Mouse (Mus musculus): ENCODE measurements at regions not wholly inside any gene's neighbourhood (a gene's known extent, or its start where the extent isn't known, plus 50 kb on each side); places are given as distances from the start of the nearest gene placed in this dataset.
A peak's percentile ranks its signal among the peaks of the same experiment; 100 is the strongest.
"Not testable (repeated sequence)": the region's sequence is repeated elsewhere in the genome, so short reads cannot be mapped to it uniquely, and the experiment has no call there.

- H3K4me3 ChIP-seq: no peak overlapping the region
- H3K9me3 ChIP-seq (replicated peaks): no peaks in the 10 kb centered on the region
- H3K27ac ChIP-seq: no peak overlapping the region
- H3K36me3 ChIP-seq: no peaks in the 10 kb centered on the region
- H3K27me3 ChIP-seq: no peaks in the 10 kb centered on the region
- WGBS: 22% methylated on average over 9 of the region's 9 CpGs
- no peak overlapping the region for H3K9ac ChIP-seq
- H3K4me1 ChIP-seq (replicated peaks): no peaks in the 10 kb centered on the region
- no peak for ATAC-seq (replicated peaks; ENCODE audit: insufficient number of reproducible peaks, insufficient read depth, low FRiP score, low read depth)
- no peak overlapping the region for H3K4me2 ChIP-seq
Measured at GRCm38 (mm10) chr5:129353549-129353948, 147.5 kb upstream of the Sfswap start.

GRCm38 (mm10) chr5:129354877-129355276, 146.1 kb upstream of the Sfswap start:
- no peak overlapping the region for H3K4me3 ChIP-seq
- no peak for ATAC-seq (replicated peaks; ENCODE audit: insufficient number of reproducible peaks, insufficient read depth, low FRiP score, low read depth)
- WGBS: 74% methylated on average over 5 of the region's 5 CpGs
- no peak overlapping the region for H3K27ac ChIP-seq
- H3K27me3 ChIP-seq: no peaks in the 10 kb centered on the region
- H3K9ac ChIP-seq: no peak overlapping the region
- no peaks in the 10 kb centered on the region for H3K9me3 ChIP-seq (replicated peaks)
- H3K36me3 ChIP-seq: no peaks in the 10 kb centered on the region
- no peak overlapping the region for H3K4me2 ChIP-seq
- no peaks in the 10 kb centered on the region for H3K4me1 ChIP-seq (replicated peaks)

GRCm38 (mm10) chr5:129361527-129361926, 139.5 kb upstream of the Sfswap start:
- WGBS: 67% methylated on average over 2 of the region's 2 CpGs
- Histone ChIP-seq H3K27ac (no peak overlapping the region), H3K9ac (no peak overlapping the region), H3K9me3 (replicated peaks) (no peaks in the 10 kb centered on the region), H3K4me1 (replicated peaks) (no peaks in the 10 kb centered on the region), H3K27me3 (no peaks in the 10 kb centered on the region), H3K4me3 (no peak overlapping the region), H3K36me3 (no peaks in the 10 kb centered on the region), H3K4me2 (no peak overlapping the region)
- no peak for ATAC-seq (replicated peaks; ENCODE audit: insufficient number of reproducible peaks, insufficient read depth, low FRiP score, low read depth)

- H3K27ac ChIP-seq: no peak overlapping the region
- no peaks in the 10 kb centered on the region for H3K36me3 ChIP-seq
- no peaks in the 10 kb centered on the region for H3K9me3 ChIP-seq (replicated peaks)
- H3K4me2 ChIP-seq: no peak overlapping the region
- 69% methylated on average over 10 of the region's 10 CpGs for WGBS
- no peaks in the 10 kb centered on the region for H3K27me3 ChIP-seq
- ATAC-seq (replicated peaks; ENCODE audit: insufficient number of reproducible peaks, insufficient read depth, low FRiP score, low read depth): no peak
- H3K4me3 ChIP-seq: no peak overlapping the region
- no peaks in the 10 kb centered on the region for H3K4me1 ChIP-seq (replicated peaks)
- no peak overlapping the region for H3K9ac ChIP-seq
Measured at GRCm38 (mm10) chr5:129363189-129363588, 137.8 kb upstream of the Sfswap start.

- WGBS: 69% methylated on average over 8 of the region's 8 CpGs
Measured at GRCm38 (mm10) chr5:129365026-129365425, 136.0 kb upstream of the Sfswap start.

GRCm38 (mm10) chr5:129367266-129367665, 133.8 kb upstream of the Sfswap start:
- ATAC-seq (replicated peaks; ENCODE audit: insufficient number of reproducible peaks, insufficient read depth, low FRiP score, low read depth): no peak
- H3K4me3 ChIP-seq: no peak overlapping the region
- no peak overlapping the region for H3K4me2 ChIP-seq
- H3K9ac ChIP-seq: no peak overlapping the region
- no peaks in the 10 kb centered on the region for H3K27me3 ChIP-seq
- no peak overlapping the region for H3K27ac ChIP-seq
- H3K36me3 ChIP-seq: no peaks in the 10 kb centered on the region
- no peaks in the 10 kb centered on the region for H3K4me1 ChIP-seq (replicated peaks)
- WGBS: 65% methylated on average over 13 of the region's 13 CpGs
- no peaks in the 10 kb centered on the region for H3K9me3 ChIP-seq (replicated peaks)

More at GRCm38 (mm10) chr5:129365026-129365425, 136.0 kb upstream of the Sfswap start:
- no peaks in the 10 kb centered on the region for H3K4me1 ChIP-seq (replicated peaks)
- no peak overlapping the region for H3K4me3 ChIP-seq
- H3K9me3 ChIP-seq (replicated peaks): no peaks in the 10 kb centered on the region
- no peaks in the 10 kb centered on the region for H3K36me3 ChIP-seq
- no peak for ATAC-seq (replicated peaks; ENCODE audit: insufficient number of reproducible peaks, insufficient read depth, low FRiP score, low read depth)
- no peak overlapping the region for H3K4me2 ChIP-seq
- no peak overlapping the region for H3K9ac ChIP-seq
- no peak overlapping the region for H3K27ac ChIP-seq
- H3K27me3 ChIP-seq: no peaks in the 10 kb centered on the region

- no peak overlapping the region for H3K4me2 ChIP-seq
- no peak for ATAC-seq (replicated peaks; ENCODE audit: insufficient number of reproducible peaks, insufficient read depth, low FRiP score, low read depth)
- H3K9me3 ChIP-seq (replicated peaks): no peaks in the 10 kb centered on the region
- no peaks in the 10 kb centered on the region for H3K4me1 ChIP-seq (replicated peaks)
- no peak overlapping the region for H3K9ac ChIP-seq
- H3K27ac ChIP-seq: no peak overlapping the region
- no peak overlapping the region for H3K4me3 ChIP-seq
- peaks cover 2% of the 10 kb centered on the region; the same call in 1 of the 2 replicates for H3K27me3 ChIP-seq
- no peaks in the 10 kb centered on the region for H3K36me3 ChIP-seq
- 83% methylated on average over 7 of the region's 7 CpGs for WGBS
Measured at GRCm38 (mm10) chr5:129380861-129381260, 120.2 kb upstream of the Sfswap start.

- ATAC-seq (replicated peaks; ENCODE audit: insufficient number of reproducible peaks, insufficient read depth, low FRiP score, low read depth): no peak
Measured at GRCm38 (mm10) chr5:129384976-129385375, 116.0 kb upstream of the Sfswap start.

GRCm38 (mm10) chr5:129385965-129386643, 114.9 kb upstream of the Sfswap start:
- not testable (repeated sequence) for H3K9ac ChIP-seq; H3K4me3 ChIP-seq; H3K4me2 ChIP-seq; H3K36me3 ChIP-seq; H3K9me3 ChIP-seq (replicated peaks); H3K27ac ChIP-seq; H3K4me1 ChIP-seq (replicated peaks)
- 50% methylated on average over 2 of the region's 7 CpGs for WGBS
- peaks cover 11% of the 10 kb centered on the region; the same call in 1 of the 2 replicates for H3K27me3 ChIP-seq
- ATAC-seq (replicated peaks; ENCODE audit: insufficient number of reproducible peaks, insufficient read depth, low FRiP score, low read depth): peak; percentile 85

More at GRCm38 (mm10) chr5:129384976-129385375, 116.0 kb upstream of the Sfswap start:
- Histone ChIP-seq H3K27me3 (peaks cover 8% of the 10 kb centered on the region; the same call in 1 of the 2 replicates), H3K4me3 (no peak overlapping the region), H3K9ac (no peak overlapping the region), H3K4me2 (no peak overlapping the region), H3K27ac (no peak overlapping the region), H3K36me3 (no peaks in the 10 kb centered on the region), H3K4me1 (replicated peaks) (no peaks in the 10 kb centered on the region), H3K9me3 (replicated peaks) (no peaks in the 10 kb centered on the region)
- WGBS: 80% methylated on average over 8 of the region's 8 CpGs

- H3K4me1 ChIP-seq (replicated peaks); H3K4me2 ChIP-seq; H3K27ac ChIP-seq; H3K36me3 ChIP-seq; H3K9me3 ChIP-seq (replicated peaks); H3K9ac ChIP-seq; H3K4me3 ChIP-seq: not testable (repeated sequence)
- H3K27me3 ChIP-seq: peaks cover 11% of the 10 kb centered on the region; the same call in 1 of the 2 replicates
- peak; percentile 83 for ATAC-seq (replicated peaks; ENCODE audit: insufficient number of reproducible peaks, insufficient read depth, low FRiP score, low read depth)
- no CpG with 5 or more reads among the region's 8 CpGs for WGBS
Measured at GRCm38 (mm10) chr5:129386671-129387070, 114.3 kb upstream of the Sfswap start.

GRCm38 (mm10) chr5:129387301-129387700, 113.7 kb upstream of the Sfswap start:
- Histone ChIP-seq H3K36me3 (no peaks in the 10 kb centered on the region), H3K27me3 (peaks cover 11% of the 10 kb centered on the region; the same call in 1 of the 2 replicates), H3K4me3 (no peak overlapping the region), H3K9me3 (replicated peaks) (no peaks in the 10 kb centered on the region), H3K9ac (no peak overlapping the region), H3K27ac (no peak overlapping the region), H3K4me1 (replicated peaks) (no peaks in the 10 kb centered on the region), H3K4me2 (no peak overlapping the region)
- 63% methylated on average over 3 of the region's 3 CpGs for WGBS
- ATAC-seq (replicated peaks; ENCODE audit: insufficient number of reproducible peaks, insufficient read depth, low FRiP score, low read depth): no peak

- Histone ChIP-seq H3K4me1 (replicated peaks) (no peaks in the 10 kb centered on the region), H3K27ac (no peak overlapping the region), H3K9me3 (replicated peaks) (no peaks in the 10 kb centered on the region), H3K4me3 (no peak overlapping the region), H3K9ac (no peak overlapping the region), H3K36me3 (no peaks in the 10 kb centered on the region), H3K27me3 (peaks cover 9% of the 10 kb centered on the region; the same call in 1 of the 2 replicates), H3K4me2 (no peak overlapping the region)
- ATAC-seq (replicated peaks; ENCODE audit: insufficient number of reproducible peaks, insufficient read depth, low FRiP score, low read depth): no peak
- 46% methylated on average over 4 of the region's 4 CpGs for WGBS
Measured at GRCm38 (mm10) chr5:129390921-129391371, 110.1 kb upstream of the Sfswap start.

Measured in heart, embryonic 15.5 days (tissue).